Mouse (Mus musculus): Measurements from ENCODE around the gene Vdac2.

Gene Vdac2

DNA sequence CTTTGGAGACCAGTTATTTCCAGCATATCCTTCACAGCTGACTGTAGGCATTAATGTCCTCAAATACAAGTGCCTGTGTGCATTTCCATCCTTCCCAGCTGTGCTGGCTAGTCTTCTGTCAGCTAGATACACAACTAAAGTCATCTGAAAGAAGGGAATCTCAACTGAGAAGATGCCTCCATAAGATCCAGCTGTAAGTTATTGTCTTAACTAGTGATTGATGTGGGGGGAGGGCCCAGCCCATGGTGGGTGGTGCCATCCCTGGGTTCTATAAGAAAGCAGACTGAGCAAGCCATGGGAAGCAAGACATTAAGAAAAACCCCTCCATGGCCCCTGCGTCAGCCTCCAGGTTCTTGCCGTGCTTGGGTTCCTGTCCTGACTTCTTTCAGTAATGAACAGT is at the start of gene Vdac2:
Gene Vdac2, plus strand, starts transcription at position 301 of the 400 bp plus-strand sequence.
- no peak for DNase-seq

DNA sequence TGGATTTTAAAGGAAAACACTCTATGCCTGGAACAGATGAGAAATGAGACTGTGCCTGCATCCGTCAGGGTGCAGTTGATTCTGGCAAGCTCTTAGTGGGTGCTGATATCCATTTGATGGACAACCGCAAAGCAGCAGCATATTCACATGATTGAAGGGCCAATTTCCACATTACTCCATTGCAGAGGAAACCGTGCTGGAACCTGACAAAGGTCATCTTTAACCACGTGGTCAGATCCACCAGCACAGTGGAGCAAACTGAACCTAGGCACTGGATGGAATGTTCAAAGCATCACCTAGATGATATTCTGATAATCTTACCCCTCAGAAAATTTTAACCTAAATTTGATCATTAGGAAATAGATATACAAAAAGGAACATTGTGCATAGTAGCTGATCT is 48.8 kb upstream of the Vdac2 start:
- no peak for DNase-seq

DNA sequence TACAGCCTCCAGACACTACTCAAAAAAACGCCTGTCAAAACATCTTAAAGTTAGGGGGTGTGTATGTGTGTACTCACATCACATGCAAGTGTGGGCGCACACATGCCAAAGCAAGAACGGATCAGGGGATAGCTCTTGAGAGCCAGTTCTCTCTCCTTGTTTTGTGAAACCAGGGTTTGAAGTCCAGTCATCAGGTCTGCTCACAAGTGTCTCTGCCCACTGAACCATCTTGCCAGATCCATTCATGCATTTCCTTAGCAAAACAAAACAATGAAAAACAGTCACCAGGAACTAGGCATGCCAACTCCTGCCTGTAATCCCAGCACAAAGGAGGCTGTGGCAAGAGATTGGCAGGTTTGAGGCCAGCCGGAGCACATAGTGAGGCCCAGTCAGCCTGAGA is 38.5 kb upstream of the Vdac2 start:
- peak; percentile 44 for DNase-seq

DNA sequence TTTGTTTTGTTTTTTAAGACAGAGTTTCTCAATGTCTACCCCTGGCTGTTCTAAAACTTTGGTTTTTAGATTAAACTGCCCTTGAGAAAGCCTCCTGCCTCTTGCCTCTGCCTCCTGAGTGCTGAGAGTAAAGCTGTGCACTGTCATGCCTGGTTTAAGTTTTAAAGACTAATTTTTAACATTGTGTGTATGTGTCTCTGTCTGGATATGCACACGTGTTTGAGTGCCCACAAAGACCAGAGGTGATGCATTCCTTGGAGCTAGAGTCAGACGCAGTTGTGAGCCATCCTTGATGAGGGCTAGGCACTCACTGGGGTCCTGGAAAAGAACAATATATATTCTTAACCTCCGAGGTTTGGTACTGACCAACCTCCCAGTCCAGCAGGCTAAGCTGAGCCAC is 37.7 kb upstream of the Vdac2 start:
- peak; percentile 10 for DNase-seq

DNA sequence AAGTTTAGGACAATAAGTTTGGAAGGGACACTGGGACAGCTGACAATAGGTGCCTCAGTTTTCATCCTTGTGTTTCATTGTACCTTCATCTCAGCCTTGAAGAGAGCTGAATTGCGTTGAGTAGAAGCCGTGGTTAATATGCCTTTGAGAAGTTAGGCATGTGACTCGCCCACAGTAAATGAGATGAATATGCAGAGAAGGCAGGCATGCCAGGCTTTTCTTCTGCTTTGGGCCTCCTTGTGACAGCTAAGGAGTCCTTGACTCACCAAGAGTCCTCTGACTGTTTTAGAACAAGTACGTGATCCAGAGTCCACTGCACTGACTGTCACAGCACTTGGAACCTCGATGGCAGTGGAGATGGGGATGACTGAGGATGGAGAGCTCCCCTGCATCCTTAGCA is 36.9 kb upstream of the Vdac2 start:
- DNase-seq = no peak

DNA sequence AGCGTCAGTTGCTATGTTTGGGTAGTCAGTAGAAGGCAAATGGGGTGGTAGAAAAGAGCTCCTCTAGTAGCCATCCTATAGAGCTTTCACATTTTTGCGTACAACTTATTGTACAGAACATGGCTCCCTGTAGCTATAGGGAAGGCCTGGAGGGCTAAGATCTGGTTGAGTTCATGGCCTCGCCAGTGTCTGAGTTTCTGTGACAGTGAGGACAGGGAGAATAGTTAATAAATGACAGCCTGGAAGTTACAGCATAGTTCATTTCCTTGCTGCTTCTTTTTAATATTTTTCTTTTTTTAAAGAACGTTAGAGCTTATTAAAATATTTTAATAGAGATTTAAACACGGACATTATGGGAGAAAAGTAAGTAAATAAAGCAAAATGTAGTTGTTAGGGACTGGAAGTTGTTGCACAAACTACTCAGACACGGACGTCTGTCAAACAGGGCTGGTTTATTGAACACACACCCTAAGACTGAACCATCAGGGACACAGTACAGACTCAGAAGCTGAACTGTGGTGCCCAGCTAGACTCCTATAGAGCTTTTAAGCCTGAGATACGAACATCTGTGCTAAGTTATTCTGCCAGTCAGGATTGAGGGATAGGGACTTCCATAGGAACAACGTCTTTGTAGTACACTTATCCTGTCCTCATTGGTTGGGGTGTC is 34.3 kb upstream of the Vdac2 start:
- DNase-seq = no peak

DNA sequence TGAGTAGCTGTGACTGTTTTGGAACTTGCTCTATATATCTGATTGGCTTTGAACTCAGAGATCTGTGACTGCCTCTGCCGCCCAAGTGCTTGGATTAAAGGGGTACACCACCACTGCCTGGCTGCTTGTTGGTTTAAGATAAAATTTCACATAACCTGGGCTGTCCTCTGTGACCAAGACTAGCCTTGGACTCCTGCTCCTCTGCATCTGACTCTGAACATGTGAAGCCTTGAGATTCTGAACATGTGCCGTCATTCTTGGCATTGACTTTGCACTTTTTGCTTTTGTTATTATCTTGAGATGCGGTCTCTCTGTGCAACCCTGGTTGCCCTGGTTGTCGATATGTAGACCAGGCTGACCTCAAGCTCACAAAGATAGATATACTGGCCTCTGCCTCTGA is 33.3 kb upstream of the Vdac2 start:
- no peak for DNase-seq

DNA sequence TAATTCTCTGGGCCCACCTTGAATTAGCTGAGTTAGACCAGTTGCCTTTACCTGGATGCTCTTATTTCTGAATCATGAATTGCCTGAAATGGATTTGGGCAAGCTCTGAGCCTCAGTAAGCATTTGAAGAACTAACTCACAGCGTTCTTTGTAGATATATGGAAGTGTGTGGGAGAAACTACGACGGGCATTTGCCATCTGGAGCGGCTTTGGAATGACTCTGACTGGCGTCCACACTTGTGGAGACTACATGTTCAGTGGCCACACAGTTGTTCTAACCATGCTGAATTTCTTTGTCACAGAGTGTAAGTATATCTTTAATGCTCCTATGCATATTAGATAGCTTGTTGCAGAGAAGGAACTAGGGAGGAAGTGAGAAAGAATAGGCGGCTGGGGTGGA is 32.8 kb upstream of the Vdac2 start:
- no peak for DNase-seq

DNA sequence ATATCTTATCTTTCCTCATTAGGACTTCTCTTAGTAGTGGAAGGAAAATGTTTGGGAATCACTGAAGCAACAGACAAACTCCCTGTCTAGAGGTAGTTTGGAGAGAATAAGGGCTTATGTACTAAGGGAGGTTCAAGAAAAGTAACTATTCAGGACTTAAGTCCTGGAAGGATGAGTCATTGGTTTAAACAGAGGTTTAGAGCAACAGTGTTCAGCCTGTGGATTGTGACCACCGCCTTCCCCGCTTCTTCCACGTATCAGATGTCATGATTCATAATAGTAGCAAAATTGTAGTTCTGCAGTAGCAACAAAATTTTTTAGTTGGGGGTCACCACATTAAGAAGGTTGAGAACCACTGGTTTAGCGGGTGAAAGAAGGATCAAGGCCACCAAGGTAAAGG is 24.4 kb upstream of the Vdac2 start:
- no peak for DNase-seq

DNA sequence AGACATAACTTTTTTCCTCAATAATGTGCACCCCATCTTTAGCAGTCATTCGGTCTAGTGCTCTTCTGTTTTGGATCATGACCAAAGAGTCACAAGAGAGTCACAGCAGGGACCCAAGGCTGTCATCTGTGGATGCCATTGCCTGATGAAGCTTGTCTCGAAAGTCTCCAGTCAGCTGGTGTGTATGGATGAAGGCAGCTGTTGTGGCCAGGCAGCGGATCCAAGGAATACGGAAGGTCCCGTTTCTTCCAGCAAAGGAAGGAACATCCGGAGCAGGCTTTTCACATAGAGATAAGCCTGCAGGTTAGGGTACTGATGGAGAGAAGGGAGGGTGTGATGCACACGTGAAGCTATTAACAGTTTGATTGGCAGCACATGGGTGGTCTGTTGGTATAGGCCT is 23.4 kb upstream of the Vdac2 start:
- no peak for DNase-seq

DNA sequence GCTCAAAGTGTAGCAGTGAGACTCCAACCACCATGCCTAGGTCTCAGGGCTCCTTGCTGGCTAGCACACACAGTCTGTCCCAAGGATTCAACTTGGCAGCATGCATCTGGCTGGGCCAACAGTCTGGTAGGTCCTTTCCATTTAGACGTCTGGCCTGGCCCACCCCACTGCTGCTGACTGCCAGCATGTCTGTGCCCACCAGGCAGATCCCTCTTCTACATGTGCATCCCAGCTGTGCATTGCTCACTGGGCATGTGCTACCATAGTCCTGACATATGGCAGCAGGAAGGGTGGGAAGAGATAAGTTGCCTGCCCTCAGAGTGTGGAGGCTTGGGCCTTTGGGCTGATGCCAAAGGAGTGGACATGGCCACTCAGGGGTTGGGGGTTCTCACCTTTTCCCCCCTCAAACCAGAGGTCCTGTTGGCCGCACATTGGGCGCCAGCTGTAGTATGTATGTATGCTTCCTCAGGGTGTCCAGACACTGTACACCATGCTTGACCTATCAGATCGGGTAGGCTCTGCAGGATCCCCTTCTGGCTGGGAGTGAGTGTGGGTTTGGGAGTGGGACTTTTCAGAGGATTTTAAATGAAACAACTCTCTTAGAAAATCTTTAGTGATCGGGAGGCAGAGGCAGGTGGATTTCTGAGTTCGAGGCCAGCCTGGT is 22.4 kb upstream of the Vdac2 start:
- no peak for DNase-seq

DNA sequence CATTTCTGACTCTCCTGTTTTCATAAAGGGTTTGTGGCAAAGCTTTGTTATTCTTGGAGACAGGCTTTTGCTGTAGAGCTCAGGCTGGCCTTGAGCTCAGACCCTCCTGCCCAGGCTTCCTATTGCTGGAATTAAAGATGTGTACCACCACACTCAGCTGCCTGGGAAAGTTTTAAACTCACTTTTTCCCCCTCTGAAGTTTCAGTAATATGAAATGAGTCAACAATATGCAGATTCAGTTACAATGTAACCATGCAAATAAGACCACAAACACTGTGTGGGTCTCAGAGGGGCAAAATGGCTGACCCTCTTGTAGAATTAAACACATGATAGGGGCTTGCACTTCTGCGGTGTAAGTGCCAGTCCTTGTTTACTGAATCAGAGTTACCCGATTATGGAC is 18.8 kb upstream of the Vdac2 start:
- no peak for DNase-seq

DNA sequence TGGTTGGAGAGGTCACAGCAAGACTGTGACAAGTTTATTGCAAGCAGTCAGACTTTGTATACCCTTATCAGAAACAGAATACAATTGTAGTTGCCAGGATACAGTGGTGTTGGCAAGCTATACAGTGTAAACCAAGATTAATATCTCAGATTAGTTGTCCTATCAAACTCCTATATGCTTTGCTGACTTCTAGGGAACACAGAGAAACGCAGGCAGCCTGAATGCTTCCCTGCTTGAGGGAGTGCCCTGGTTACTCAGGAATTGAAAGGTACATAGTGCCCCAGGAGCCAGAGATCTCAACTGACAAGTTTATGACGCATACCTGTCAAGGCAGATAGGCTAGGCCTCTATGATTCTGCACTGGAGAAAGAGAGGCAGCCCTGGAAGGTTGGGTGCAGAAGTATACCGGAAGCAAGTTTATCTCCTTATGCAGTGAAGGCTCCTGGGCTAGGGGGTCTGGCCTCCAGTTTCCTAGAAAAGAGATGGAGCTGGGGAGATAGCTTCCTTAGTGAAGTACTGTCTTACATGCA is 18.3 kb upstream of the Vdac2 start:
- DNase-seq = no peak

DNA sequence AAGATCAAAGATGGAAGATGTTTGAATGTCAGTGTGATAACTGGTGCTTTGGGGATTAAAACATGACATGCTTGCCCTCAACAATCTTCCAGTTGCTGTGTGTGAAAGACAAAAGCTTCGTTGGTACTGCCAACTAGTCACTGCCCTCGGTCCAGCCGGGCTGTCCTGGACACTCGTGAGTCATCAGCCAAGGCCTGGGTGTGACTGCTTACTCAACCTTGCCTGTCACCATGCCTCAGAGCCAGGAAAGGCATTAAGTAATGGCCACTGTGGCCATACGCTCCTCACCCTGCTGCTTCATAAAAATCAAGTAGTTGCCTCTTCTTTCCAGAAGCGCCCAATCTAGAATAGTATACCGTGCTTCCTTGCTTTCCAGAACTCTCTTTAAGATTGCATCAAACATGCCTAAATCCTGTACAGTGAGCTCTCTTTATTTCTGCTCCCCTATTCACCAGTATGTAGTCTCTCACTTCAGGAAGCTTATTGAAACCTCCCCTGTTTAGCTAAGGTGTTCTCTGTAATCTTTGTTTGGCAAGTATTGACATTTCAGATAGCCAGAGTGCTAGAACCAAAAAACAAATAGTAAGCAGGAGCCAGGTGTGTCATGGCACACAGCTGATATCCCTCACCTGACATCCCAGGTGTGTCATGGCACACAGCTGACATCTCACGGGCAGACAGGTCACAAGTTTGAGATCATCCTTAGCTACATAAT is 16.7 kb upstream of the Vdac2 start:
- no peak for DNase-seq

DNA sequence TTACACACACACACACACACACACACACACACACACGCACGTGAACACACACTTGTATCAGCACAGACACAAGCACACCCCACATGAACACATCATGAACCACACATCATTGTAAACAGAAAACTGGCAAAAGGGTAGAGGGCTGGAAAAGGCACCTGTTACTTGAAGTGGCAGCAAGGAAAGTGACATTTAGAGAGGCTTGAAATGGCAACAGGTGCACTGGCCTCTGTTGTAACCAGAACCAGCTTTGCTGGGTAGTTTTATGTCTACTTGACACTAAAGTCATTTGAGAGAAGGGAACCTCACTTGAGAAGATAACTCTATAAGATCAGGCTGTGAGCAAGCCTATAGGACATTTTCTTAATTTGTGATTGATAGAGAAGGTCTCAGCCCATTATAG is 15.6 kb upstream of the Vdac2 start:
- no peak for DNase-seq

DNA sequence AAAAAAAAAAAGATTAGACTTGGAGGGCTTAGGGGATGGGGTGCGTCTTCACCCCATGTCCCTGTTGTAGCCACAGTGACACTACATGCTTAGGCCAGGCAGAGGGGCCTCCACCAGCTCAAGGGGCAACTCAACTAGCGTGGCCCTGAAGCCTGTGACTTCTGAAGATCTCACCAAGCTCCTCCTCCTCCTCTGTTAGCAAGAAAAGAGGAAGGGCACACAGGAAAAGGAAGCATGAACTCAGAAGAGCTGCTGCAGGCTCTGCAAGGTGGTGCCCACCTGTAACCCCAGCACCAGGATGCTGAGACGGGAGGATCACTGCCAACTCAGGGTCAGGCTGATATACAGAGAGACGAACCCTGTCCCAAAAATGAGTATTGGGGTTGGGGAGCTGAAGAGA is 13.7 kb upstream of the Vdac2 start:
- DNase-seq = no peak

DNA sequence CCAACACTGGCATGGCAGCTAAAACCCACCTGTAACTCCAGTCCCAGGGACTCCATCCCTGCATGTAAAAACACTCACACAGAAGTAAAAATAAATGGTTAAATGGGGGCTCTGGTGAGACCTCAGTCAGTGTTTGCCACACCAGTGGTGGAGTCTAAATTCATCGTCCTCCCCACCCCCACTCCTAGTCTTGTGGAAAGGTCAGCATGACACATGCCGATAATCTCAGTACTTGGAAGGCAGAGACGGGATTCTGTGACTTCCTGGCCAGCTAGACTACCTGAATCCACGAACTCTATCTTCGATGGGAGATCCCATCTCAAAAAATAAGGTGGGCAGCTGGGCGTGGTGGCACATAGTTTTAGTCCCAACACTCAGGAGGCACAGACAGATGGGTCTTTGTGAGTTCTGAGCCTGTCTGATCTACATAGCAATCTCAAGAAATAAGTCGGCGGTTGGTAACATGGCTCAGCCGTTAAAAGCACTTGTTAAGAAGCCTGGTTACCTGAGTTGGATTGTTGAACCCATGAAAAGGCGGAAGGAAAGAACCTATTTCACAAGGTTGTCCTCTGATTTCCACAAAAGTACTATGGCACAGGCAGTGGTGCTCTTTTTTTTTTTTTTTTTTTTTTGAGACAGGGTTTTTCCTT is 13.2 kb upstream of the Vdac2 start:
- DNase-seq = no peak

DNA sequence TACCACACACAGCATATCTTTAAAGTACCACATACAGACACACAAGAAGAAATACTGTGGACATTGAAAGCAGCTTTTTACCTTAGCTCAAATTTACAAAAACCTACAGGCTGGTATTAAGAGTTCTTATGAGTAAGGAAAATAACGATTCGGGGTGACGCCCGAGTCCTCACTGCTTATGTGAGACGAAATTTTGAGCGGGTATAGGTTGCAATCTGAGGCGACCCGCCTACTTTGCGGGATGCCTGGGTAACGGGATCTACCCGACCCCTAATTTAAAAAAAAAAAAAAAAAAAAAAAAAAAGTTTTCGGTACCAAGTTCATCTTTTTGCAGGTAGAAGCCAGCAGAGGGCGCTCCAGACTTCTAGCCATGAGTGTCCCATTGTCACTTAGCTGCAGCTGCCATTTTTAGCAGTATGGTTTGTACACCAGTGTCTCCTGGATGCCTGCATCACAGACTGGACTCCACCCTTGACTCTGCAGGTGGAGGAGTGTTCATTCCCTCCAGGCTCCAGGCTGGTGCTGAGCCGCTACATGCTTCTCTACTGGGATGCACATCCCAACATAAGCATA is 12.4 kb upstream of the Vdac2 start:
- DNase-seq = peak; percentile 77

DNA sequence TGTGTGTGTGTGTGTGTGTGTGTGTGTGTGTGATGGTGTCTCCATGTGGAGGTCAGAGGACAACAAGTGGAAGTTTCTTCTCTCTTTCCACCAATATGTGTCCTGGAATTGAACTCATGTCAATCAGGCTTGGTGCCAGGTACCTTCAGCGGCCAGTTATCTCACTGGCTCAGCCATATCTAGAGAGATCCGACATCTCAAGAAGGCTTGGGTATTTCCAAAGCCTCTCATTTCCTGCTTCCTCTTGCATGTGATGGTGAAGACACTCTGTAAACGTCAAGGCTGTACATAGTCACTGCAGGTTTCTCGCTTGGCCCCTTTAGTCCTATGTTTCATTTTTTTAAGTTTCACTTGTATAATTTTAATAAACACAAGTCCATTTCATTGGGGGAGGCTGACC is 11.8 kb upstream of the Vdac2 start:
- DNase-seq = no peak

DNA sequence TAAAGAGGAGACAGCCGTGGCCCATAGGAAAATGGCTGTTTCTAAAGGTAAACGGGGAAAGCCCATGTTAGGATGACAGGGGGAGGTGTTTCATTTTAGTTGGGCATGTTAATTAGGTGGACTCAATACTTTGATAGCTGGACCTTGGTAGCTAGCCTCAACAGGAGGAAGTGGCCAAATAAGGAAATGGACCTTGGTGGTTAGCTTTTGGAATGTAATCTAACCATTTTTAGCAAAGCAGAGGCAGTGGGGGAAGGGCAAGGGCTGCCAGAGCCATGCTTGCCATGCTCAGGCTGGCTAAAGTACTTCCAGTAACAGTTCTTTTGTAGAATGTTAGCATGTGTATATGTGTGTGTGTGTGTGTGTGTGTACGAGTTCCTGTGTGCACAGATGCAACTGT is 11.2 kb upstream of the Vdac2 start:
- peak; percentile 21 for DNase-seq

DNA sequence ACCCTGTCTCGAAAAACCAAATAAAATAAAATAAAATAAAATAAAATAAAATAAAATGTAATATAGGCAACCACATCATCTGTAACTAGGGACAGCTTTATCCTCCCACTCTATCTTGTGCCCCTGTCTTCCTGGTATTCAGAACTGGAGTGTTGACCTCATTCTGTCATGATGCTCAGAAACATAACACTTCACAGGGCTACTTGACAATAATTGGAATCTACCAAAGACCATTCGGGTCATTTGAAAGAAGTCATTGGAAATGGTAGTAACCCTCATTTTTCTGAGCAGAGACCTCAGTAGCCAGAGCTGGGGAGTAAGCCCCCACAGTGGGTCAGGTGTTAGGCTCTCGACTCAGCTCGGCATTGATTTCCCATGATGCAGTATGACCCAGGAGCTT is 10.4 kb upstream of the Vdac2 start:
- no peak for DNase-seq

DNA sequence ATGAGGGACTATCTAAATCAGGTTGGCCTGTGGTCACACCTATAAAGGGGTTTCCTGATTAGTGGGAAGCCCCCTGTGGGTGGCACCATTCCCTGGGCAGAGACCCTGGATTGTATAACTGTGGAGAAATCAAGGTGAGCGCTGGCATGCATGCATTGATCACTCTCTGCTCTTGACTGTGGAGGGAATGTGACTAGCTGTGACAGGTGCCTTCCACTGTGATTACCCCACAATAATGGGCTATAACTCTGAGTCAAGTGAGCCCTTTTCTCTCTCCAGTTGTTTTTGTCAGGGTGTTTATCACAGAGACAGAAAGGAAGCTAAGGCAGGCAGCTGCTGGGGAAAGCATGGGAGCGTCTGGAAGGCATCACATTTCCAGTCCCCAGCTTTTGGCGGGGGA is 8.8 kb upstream of the Vdac2 start:
- no peak for DNase-seq

DNA sequence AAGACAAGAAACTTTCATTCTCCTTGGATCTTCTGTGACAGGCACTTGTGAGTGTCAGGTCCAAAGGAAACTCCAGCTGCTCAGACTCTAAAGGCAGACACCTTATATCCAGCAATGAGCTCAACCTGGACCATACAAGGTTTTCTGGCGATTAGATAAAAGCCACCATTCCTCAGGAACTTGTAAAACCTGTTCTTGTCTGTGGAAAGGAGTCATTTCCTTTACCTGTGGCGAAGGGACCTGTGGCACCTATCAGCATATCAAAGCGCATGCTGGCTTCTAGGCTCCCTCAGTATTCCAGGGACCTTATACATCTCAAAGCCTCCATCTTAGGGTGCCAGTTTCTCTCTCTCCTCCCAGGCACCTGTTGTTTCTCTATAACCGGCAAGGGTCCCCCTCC is 7.6 kb upstream of the Vdac2 start:
- no peak for DNase-seq
